Mouse (Mus musculus) cerebellum, adult 11 months (tissue): ENCODE data around the gene Map1s.

Source experiments
- DNase-seq: peaks from one replicate; pipeline ENCODE4 v3.0.0; 2022

The Map1s gene

DNA sequence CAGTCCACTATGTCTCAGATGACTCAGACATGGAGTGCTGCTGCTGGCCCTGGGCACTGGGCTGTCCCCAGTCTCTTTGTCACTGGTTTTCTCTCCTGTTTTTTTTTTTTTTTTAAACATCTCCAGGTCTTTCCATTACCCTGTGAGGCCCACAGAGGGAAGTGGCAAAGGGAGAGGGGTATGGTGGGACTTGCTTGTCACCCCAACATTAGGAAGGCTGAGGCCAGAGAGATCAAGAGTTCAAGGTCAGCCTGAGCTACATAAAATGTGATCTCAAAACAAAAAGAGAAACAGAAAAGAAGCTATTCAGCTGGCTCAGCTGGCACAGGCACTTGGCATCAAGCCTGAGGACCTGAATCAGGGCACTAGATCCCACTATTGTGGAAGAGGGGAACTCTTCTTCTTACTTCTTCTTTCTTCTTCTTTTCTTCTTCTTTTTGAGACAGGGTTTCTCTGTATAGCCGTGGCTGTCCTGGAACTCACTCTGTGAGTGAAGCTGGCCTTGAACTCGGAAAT is 4.8 kb upstream of the Map1s start:
- no peak for DNase-seq

DNA sequence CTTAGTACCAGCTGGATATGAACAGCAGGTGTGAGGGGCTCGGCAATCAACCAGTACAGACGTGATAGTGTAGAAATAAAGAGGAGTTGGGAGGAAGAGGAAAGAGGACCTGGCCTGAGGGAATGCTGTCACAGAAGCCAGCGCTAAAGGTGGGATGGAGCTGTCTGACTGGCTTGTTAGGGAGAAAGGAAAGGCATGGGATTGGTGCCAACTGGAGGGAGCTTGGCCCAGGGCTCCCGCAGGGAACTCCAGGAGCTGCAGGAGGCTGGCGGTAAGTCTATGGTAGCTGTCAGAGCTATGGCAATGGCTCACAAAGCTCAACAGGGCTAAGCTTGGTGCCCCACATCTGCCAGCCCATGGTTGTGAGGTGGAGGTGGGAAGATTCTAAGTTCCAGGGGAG is 3.5 kb upstream of the Map1s start:
- DNase-seq = no peak

DNA sequence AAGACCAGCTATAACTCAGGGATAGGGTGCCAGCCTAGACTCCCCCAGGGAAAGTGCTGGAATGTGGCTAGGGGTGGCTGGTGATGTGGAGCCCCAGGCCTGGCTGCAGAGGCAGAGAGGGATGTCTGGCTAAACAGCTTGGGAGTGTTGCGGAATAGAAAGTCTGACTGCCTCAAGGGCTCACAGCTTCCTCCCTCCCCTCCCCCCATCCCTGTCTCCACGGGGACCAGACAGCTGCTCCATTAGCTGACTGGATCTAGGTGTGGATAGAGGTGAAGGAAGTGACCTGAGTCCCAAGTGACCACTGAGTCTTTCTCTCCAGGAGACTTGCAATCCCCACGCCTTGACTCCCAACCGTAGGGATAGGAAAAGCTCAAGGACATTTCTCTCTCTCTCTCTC is 2.6 kb upstream of the Map1s start:
- no peak for DNase-seq

DNA sequence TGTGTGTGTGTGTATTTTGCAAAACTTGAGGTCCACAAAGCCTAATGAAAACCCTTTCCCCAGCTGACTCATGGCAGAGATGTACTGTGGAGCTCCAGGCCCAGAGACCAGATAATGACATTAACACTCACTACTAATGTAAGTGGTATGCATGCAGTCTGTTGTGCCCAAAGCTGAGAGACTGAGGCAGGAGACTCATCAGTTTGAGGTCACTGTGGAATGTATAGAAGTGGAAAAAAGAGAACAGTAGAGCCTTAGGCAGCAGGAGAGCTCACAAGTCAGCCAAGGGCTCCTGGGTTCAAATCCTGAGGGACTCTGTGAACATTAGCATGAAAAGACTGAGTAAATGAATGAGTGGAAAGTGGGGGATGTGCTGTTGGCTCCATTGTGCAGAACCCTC is 2.1 kb upstream of the Map1s start:
- no peak for DNase-seq

DNA sequence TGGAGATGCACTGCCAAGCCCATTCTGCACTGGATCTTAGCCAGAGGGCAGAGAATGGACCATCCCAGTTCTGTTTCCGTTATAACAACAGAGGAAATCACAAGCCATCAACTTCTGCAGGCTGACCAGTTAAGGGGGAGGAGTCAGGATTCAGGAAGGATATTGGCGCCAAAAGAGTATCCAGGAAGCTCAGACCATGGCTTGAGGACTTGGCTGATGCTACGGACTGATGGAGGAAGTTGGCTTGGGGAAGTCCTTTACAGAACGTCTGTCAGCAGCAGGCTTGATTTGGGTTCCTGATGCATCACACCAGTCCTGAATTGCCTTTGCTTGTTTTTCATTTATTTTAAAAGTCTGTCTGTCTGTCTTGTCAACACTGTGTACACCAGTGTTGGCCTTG is 1.2 kb upstream of the Map1s start:
- no peak for DNase-seq

DNA sequence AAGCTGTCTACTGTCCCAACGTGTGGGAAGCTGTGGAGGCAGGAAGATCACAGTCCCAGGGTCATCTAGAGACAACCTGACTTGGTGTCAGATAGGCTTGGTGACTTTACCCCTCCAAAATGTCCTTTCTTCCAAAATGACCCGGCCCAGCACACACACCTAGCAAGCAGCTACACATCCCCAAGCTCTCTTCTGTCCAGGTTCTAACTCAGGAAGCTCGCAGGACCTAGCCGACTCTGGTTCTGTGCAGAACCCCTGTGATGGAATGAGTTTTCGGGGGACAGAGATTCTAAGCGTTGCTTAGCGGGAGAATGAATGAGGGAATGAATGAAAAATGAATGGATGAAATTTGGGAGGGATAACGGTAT is 285 bp upstream of the Map1s start:
- DNase-seq = no peak

DNA sequence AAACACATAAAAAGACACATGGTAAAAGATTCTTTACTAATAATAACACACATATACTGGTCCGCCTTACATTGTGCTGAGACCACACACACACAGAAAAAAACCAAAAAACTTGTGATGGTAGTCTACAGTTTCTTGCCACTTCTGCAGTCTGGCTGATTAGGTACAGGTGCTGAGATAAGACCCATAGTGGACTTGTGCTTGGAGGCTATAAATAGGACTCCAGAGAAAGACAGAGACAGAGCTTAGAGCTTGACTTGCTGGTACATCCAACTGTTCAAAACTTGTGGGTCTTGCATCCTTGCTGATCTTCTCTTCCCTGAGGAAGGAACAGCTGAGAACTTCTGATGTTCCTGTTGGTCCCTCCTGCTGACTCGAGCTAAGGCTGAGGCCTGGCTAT is 1.8 kb downstream of the Map1s start:
- DNase-seq = no peak

DNA sequence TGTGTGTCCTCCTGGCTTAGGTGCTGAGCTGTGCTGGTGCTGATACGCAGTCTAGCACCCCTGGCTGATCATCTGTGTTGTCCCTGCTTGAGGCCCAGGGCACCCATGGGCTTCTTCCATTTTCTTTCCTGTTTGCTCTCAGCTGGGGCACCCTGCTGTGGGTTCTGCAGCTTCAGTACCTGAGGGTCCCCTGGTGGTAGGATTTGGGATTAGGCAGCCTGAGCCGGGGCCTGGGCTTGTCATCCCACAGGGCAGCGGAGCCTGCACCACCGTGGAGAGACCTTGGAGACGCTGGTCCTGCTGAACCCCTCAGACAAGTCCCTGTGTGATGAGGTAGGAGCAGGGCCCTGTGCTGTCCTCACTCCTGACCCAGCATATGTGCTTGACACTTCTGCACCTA is 5.9 kb downstream of the Map1s start:
- DNase-seq = no peak

DNA sequence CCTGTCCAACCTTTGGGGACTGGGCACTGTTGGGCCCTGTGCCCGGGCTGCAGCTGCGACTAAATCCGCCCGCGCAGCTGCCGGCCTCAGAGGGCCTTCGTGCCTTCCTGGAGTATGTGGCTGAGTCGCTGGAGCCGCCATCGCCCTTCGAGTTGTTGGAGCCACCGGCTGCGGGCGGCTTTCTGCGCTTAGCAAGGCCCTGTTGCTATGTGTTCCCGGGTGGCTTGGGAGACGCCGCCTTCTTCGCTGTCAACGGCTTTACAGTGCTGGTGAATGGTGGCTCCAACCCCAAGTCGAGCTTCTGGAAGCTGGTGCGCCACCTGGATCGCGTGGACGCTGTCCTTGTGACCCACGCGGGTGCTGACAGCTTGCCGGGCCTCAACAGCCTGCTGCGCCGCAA is 7.2 kb downstream of the Map1s start:
- no peak for DNase-seq

DNA sequence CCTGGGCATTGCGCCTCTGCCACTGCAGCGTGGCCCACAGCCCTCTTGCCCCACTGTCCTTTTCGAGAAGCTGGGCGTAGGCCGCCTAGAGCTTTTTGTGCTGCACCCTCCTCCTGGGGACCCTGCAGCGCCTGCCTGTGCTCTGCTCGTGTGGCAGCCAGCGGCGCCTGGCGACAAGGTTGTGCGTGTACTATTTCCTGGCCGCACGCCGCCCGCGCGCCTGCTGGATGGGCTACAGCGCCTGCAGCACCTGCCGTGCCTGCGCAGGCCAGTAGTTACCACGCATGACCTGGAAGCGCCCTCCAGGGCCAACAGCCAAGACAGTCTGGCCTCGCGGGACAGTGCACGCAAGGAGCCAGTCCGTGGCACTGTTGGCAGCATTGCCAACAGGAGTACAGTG is 7.8 kb downstream of the Map1s start:
- no peak for DNase-seq

DNA sequence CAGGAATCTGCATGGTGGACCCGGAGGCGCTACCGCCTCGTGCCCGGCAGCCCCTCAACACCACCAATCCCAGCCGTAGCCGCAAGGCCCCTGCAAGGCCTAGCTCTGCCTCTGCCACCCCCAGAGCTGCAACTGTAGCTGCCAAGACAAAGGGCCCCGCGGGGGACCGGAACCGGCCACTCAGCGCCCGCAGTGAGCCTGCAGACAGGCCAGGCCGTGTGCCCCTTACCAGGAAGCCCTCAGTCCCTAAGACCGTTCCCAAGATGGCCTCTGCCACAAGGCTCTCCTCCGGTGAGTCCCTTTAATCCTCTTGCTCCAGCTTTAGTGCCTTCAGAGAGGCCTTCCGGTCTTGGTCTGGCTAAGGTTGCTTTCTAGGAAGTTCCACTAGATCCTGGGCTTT is 9.0 kb downstream of the Map1s start:
- DNase-seq = no peak

DNA sequence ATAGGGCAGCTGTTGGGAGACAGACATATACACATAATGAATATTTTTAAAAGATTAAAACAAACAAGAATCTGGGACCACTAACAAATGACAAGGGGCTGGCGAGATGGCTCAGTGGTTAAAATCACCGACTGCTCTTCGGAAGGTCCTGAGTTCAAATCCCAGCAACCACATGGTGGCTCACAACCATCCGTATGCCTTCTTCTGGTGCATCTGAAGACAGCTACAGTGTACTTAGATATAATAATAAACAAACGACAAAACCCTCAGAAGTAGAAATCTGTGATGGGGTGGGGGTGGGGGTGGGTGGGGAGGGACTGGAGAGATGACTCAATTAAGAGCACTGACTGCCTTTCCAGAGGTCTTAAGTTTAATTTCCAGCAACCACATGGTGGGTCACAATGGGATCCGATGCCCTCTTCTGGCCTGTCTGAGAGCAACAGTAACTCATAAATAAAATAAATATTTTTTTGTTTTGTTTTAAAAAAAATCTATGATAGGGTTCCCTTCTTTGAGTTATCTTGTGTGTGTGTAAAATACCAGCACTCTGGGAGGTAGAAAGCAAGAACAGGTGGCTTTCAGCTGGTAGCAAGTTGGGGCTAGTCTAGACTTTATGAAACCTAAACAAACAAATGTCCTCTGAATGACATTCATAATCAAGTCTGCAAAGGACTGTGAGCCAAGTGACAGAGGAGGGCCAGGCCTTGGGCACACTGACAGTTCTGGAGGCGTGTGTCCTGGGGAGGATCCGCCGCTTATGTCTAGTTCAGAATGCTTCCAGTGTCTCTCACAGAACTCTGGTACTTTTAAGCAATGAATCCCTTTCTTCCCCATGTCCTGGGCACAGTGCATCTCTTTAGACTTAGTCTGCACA is 14.6 kb downstream of the Map1s start:
- no peak for DNase-seq

DNA sequence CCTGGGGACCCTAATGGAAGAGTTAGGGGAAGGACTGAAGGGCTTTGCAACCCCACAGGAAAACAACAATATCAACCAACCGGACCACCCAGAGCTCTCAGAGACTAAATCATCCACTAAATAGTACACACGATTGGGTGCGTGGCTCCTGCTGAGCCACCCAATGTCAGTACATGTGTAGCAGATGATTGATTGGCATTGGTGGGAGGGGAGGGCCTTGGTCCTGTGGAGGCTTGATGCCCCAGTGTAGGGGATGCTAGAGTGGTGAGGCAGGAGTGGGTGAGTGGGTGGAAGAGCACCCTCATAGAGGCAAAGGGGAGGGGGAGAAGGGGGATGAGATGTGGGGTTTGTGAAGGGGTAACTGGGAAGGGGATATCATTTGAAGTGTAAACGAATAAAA is 18.4 kb downstream of the Map1s start:
- DNase-seq = no peak

DNA sequence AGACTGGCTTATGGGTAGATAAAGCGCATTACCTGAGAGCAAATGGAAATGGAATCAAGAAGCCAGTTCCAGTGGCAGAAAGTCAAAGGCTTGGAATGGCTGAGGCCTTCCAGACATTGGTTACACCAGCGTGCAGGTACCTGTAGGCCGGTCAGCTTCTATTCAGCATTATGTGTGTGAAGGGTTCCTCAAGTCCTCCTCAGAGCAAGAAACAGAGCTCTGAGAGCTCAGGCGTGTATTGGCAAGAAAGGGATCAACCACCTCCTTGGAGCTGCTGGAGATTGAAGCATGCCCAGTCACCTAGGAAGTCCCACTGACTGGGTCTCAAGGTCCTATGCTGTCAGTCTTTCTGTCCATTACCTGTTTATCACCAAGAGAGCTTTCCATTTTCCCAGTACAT is 20.0 kb downstream of the Map1s start:
- no peak for DNase-seq

DNA sequence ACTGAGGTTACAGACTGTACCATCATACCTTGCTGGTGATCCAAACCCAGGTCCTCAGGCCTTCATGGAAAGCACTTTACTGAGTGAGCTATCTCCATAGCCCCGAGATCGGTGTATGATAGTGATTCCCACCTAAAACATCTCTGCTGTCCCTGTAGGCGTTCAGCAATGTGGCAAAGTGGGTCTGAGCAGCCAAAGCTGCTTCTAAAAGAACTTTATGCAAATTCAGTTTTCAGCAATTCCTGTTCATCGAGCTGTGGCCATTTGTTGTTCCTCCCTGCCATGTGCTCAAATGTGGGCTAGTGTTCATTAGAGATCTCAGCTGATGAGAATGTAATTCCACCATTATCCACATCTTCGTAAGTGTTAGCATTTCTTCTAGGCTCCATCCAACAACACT is 20.7 kb downstream of the Map1s start:
- no peak for DNase-seq

DNA sequence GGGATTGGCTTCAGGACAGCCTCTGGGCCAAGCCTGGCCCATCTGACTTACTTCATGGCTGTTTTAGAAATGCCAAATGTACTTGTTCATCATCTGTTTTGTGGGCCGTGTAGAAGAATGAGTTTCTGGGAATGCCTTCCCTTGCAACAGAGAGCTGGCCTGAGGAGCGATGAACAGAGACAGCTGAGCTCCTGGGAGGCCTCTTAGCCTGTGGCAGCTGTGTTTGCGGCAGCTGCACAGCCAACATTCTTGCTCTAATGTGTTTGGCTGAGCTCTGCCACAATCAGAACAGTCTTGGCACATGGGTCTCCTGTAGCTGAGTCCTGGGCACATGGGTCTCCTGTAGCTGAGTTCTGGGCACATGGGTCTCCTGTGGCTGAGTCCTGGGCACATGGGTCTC is 22.4 kb downstream of the Map1s start:
- no peak for DNase-seq

DNA sequence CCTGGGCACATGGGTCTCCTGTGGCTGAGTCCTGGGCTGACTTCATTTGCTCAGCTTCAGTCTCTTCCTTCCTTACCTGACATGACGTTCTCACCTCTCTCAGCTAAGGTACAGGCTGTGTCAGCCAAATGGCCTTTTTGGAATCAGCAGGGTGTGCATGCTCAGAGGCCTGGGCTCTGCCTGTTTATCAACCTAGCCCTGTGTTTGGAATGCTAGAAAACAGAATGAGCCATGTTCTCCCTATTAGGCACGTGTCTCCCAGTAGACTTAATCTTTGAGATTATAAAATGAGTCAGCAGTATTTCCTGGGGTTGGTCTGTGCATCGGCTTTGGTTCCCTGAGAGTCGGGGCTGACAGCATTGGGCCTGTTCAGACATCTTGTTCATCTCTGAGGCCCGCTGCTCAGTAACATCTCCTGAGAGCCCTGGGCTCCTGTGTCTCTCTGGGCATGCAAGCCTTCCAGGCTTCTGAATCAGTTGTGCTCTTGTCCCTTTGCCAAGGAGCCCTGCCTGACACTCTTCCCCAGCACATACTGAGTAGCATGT is 23.1 kb downstream of the Map1s start:
- DNase-seq = no peak

DNA sequence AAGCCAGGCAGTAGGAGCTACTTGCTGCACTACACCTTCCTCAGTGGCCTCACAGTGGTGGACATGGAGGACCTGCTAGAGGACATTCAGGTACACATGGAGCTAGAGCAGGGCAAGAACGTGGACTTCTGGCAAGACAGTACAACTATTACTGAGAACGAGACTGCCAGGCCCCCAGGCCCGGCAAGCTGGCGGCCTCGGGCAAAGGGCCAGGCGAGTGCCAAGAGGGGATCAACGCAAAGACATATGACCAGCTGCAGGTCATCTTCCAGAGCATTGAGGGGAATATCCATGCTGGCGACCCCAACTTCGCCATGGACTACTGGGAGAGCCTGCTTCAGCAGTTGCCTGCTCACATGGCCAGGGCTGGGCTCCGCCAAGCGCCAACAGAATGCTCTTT is 26.0 kb downstream of the Map1s start:
- DNase-seq = no peak

DNA sequence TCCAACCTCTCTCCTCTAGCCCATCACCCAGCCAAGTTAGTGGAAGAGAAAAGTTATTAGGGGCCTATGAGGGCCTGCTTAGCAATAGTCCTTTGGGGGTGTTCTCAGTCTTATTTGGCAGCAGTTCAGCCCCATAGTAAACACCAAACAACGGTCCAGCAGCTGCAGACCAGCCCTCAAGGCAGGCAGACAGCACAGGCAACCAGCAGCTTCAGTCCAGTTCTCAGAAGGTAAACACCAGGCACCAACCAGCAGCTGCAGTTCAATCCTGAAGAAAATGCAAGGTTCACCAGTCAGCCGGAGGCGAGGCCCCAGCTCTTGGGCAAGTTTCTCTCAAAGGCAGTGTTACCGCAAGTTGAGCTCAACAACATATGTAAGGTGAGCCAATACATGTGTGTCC is 27.3 kb downstream of the Map1s start:
- no peak for DNase-seq

DNA sequence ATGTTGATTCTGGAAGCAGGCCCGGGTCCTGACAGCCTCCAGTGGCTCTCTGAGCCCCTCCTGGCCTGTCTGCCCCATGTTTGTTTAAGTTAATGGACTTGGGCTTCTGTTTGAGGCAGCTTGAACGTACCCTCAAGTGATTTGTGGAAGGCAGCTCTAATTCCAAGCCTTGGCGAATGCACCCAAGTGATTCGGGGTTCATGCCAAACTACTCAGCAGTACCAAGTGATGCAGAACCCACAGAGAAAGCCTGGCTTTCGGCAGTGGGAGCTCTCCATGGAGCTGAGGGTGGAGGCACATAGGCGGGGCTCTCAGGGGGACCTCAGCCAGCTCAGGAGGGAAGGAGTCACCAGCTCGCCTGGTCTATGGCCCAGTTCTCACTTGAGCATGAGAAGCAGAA is 29.1 kb downstream of the Map1s start:
- no peak for DNase-seq

DNA sequence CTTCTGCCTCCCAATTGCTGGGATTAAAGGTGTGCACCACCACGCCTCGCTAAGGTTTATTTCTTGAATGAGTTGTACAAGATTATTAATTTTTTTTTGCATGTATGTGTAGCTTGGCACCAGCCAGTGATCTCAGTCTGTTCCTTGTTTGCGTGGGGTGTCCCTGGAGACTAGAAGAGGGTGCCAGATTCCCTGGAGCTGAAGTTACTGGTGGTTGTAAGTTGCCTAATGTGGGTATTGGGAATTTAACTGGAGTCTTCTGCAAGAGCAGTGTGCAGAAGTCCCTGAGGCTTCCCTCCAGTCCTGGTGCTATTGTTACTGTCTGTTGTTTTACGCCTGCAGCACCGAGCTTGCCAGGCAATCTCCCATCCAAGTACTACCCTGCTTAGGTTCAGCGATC is 31.5 kb downstream of the Map1s start:
- DNase-seq = no peak

DNA sequence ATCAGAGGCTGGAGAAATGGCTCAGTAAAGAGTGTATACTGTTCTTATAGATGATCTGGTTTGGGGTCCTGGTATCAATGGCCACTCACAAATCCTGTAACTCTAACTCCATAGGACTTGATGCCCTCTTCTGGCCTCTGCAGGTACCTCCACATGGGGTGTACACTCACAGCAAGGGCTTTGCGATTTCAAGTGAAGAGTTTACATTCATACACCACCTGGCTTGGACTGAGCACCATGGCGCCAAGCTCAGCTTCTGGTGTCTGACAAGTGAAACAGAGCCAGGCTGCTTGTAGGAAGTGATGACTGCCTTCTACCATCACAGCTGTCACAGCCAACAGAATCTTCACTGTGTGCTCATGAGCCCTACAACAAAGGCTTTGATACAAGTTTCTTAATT is 35.7 kb downstream of the Map1s start:
- DNase-seq = no peak

DNA sequence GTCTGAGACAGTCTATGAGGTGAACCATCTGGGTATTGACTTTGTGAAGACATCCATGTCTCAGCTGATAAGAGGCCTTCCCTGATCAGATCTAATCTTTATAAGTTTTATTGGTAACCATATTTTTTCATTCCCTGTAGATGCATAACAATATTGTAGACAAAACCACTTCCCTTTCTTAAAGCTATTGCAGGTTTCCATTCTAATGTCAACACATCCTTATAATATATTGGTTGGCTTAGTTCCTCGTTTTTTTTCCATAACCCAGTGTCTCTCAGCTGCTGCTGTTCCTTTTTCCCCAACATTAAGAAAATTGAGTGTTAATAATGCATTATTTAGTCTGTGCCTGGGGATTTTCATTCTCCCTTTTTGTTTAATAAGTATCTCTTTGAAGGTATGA is 37.5 kb downstream of the Map1s start:
- no peak for DNase-seq

DNA sequence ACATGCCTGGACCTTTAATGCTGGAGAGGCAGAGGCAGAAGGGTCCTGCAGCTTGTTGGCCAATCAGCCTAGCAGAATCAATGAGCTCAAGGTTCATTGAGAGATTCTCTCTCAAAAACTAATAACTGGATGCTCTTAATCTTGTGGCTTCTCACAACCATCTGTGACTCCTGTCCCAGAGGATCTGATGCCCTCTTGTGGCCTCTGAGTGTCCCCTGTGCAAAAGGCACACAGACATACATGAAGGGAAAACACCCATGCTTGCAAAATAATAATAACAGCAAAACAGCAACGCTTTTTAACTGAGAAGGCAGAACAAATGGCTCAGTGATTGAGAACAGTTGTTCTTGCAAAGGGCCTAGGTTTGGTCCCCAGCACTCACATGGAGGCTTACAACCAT is 44.1 kb downstream of the Map1s start:
- no peak for DNase-seq
